Mouse (Mus musculus) small intestine, adult 2 months (tissue): ENCODE measurements around the gene Golga4.
A peak's percentile ranks its signal among the peaks of the same experiment; 100 is the strongest.

Source experiments
- CTCF ChIP-seq: fragments of 200-500 bp; IDR thresholded peaks from 2 replicates; pipeline ENCODE4 v1.5.1; 2012; ENCODE audit warnings: low read depth, mild to moderate bottlenecking, control low read depth, inconsistent platforms, low read length, moderate library complexity, mixed read lengths; ENCODE audit not compliant: insufficient replicate concordance, insufficient read length; ENCODE audit errors: extremely low read depth
- POLR2A ChIP-seq: fragments of 200-500 bp; IDR thresholded peaks from 2 replicates; pipeline ENCODE4 v1.6.1; 2012; ENCODE audit warnings: low read depth, mild to moderate bottlenecking, control low read depth, inconsistent platforms, low read length, moderate library complexity

DNA sequence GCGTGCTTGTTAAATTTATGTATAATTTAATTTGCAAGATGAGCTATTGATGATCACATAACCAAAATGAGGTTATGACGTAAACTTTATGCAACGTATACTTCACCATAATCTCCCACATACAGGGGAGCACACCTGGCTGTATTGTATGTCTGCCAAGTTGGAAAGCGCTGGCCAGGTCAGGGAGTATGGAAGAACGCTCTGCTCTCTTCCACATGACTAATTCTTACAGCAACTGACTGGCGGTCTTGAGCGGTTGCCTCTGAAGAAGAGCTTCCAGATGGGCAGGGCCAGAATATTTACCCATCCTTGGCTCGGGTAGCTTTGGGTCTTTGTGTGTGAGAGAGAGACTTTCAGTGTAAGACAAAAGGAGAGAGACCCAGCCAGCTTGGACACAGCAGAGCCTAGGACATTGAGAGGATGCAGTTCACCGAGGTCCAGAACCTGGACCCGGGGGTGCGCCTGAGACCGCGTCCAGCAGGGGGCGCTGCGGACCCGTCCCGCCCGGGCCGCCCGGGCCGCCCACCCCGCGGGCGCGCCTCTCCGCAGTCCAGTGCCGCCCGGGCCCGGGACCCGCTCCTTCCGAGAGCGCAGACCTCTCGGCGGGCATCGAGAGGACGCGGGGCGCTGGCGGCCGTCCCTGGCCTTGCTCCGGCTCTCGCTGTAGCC, 100.2 kb downstream of the Golga4 start, which contains the start of gene Itga9:
- TF ChIP-seq CTCF, result peak; percentile 72
- TF ChIP-seq POLR2A, result no peak
